Mouse (Mus musculus) bone marrow macrophage, adult 2 months (primary cell): ENCODE data around the gene Astn1.

ENCODE experiments used
- CTCF ChIP-seq: IDR thresholded peaks from 2 replicates; pipeline ENCODE4 v1.5.1; 2012; ENCODE audit warnings: low read depth, mild to moderate bottlenecking, low read length, moderate library complexity
- POLR2A ChIP-seq: IDR thresholded peaks from 2 replicates; pipeline ENCODE4 v1.6.1; 2012; ENCODE audit warnings: mild to moderate bottlenecking, low read depth, low read length, borderline replicate concordance

DNA sequence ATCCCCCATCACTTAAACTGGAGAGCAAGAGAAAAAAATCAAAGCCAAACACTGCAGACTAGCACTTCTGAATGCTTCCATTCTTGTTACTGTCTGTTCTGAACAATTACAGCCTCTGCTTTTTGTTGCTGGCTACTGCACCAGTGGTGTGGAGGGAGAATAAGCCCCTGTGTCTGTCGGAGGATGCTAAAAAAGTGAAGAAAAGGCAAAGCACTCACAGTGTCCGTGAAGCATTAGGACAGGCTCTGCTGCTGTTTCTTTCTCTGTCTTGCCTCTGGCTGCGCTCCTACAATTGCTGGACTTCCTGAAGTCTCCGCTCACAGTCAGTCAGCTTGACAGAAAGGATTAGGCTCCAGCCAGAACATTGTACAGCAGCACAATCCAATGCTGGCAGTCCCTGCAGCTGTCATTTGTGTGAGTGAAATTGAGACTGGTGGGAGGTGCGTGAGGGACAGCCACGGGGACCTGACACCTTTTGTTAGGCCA lies 192.0 kb downstream of the Astn1 start:
- no peak for TF ChIP-seq CTCF
- TF ChIP-seq POLR2A, result no peak
